Mouse (Mus musculus): ENCODE measurements at regions not wholly inside any gene's neighbourhood (a gene's known extent, or its start where the extent isn't known, plus 50 kb on each side); places are given as distances from the start of the nearest gene placed in this dataset.

- H3K9ac ChIP-seq (ENCODE audit: low read length), result no peak overlapping the region
- H3K4me3 ChIP-seq (ENCODE audit: low read depth, low read length), result no peak overlapping the region
- H3K9me3 ChIP-seq (ENCODE audit: control insufficient read depth, low read length), result no peaks in the 10 kb centered on the region
- no peaks in the 10 kb centered on the region for H3K4me1 ChIP-seq (ENCODE audit: control insufficient read depth, insufficient read depth, low read length)
- peak; percentile 83 for DNase-seq (ENCODE audit: low spot score, missing footprints)
- peak; percentile 96 for ATAC-seq (ENCODE audit: low FRiP score)
- no peaks in the 10 kb centered on the region for H3K27me3 ChIP-seq (ENCODE audit: control insufficient read depth, insufficient read depth, low read length)
- H3K36me3 ChIP-seq (ENCODE audit: control insufficient read depth, insufficient read depth, low read length), result no peaks in the 10 kb centered on the region
- no peak overlapping the region for H3K27ac ChIP-seq (ENCODE audit: low read depth, low read length)
- H3K4me2 ChIP-seq, result no peak overlapping the region
- WGBS, result 48% methylated on average over 6 of the region's 6 CpGs
Measured at GRCm38 (mm10) chr1:17838408-17839022, 307.2 kb downstream of the Crisp4 start.

- H3K27me3 ChIP-seq (ENCODE audit: control insufficient read depth, insufficient read depth, low read length), result no peaks in the 10 kb centered on the region
- no peak overlapping the region for H3K4me3 ChIP-seq (ENCODE audit: low read depth, low read length)
- H3K9me3 ChIP-seq (ENCODE audit: control insufficient read depth, low read length), result no peaks in the 10 kb centered on the region
- no peak overlapping the region for H3K27ac ChIP-seq (ENCODE audit: low read depth, low read length)
- DNase-seq (ENCODE audit: low spot score, missing footprints) (no peak), ATAC-seq (ENCODE audit: low FRiP score) (no peak)
- H3K4me2 ChIP-seq, result no peak overlapping the region
- no peaks in the 10 kb centered on the region for H3K36me3 ChIP-seq (ENCODE audit: control insufficient read depth, insufficient read depth, low read length)
- no peak overlapping the region for H3K9ac ChIP-seq (ENCODE audit: low read length)
- 81% methylated on average over 2 of the region's 2 CpGs for WGBS
- no peaks in the 10 kb centered on the region for H3K4me1 ChIP-seq (ENCODE audit: control insufficient read depth, insufficient read depth, low read length)
Measured at GRCm38 (mm10) chr1:17825860-17826259, 319.8 kb downstream of the Crisp4 start.
